Mouse (Mus musculus) stomach, postnatal 0 days (tissue): ENCODE data around the gene Nkiras2. TPM values are rescaled to one million over a fixed set of nuclear protein-coding genes. Genes with fewer than 3 reads are reported as not detected.

Experiments used
- ATAC-seq: fragments of 200-750 bp; cut with Nextera tagmentation; 2 replicates; pipeline ENCODE4 v1.8.0; 2017; ENCODE audit not compliant: low FRiP score, low TSS enrichment
- DNase-seq: peaks from one replicate; pipeline ENCODE4 v3.0.0-alpha.2; 2016; ENCODE audit warnings: low spot score
- H3K27ac ChIP-seq: fragments of 300-500 bp; sonication (generic); replicated peaks from 2 replicates; pipeline ENCODE4 v1.5.1; 2014; ENCODE audit warnings: mild to moderate bottlenecking, control low read depth
- H3K27me3 ChIP-seq: fragments of 300-500 bp; sonication (generic); 2 replicates; pipeline ENCODE4 v1.6.1; 2014; ENCODE audit warnings: low read length; ENCODE audit not compliant: control insufficient read depth, insufficient read depth
- H3K36me3 ChIP-seq: fragments of 300-500 bp; sonication (generic); 2 replicates; pipeline ENCODE4 v1.6.1; 2014; ENCODE audit warnings: low read length, mixed read lengths; ENCODE audit not compliant: control insufficient read depth, insufficient read depth
- H3K4me1 ChIP-seq: fragments of 300-500 bp; sonication (generic); replicated peaks from 2 replicates; pipeline ENCODE4 v1.6.1; 2014; ENCODE audit warnings: antibody characterized with exemption; ENCODE audit not compliant: control insufficient read depth, insufficient read depth
- H3K4me2 ChIP-seq: fragments of 300-500 bp; sonication (generic); replicated peaks from 2 replicates; pipeline ENCODE4 v1.6.1; 2014; ENCODE audit warnings: low read depth, mild to moderate bottlenecking, control low read depth, moderate library complexity
- H3K4me3 ChIP-seq: fragments of 300-500 bp; sonication (generic); 2 replicates; pipeline ENCODE4 v1.5.1; 2014; ENCODE audit warnings: low read depth, low read length, control low read depth
- H3K9ac ChIP-seq: fragments of 300-500 bp; sonication (generic); 2 replicates; pipeline ENCODE4 v1.6.1; 2014; ENCODE audit warnings: mild to moderate bottlenecking, low read length, control low read depth, mixed read lengths
- H3K9me3 ChIP-seq: fragments of 300-500 bp; sonication (generic); 2 replicates; pipeline ENCODE4 v1.6.1; 2016; ENCODE audit warnings: low read length; ENCODE audit not compliant: control insufficient read depth
- CTCF ChIP-seq: IDR thresholded peaks from 2 replicates; pipeline ENCODE4 v1.5.1; 2016; ENCODE audit warnings: antibody characterized with exemption, low read depth, mild to moderate bottlenecking, moderate library complexity
- EP300 ChIP-seq: optimal IDR thresholded peaks from 2 replicates; pipeline ENCODE3; 2016; ENCODE audit warnings: antibody characterized with exemption
- WGBS: fragments of 180-500 bp; shearing (Covaris S2); extraction: QIAGEN DNeasy Blood & Tissue Kit; methylation state at CpG from one replicate; pipeline ENCODE4 v1.1.7; 2014; 5-methylcytosine and 5-hydroxymethylcytosine counted together
- polyA plus RNA-seq: library from polyadenylated mRNA; unstranded; fragments of >200 nt; fragmentation: Nextera tagmentation; extraction: Ambion mirVana; gene quantifications from 2 replicates; pipeline ENCODE4 v1.2.1, GENCODE M21; 2015

Gene Nkiras2
- polyA plus RNA-seq, 1 experiment from 2014 or later, result 59.0 TPM

GRCm38 (mm10) chr11:100625754-100626700 lies 7.0 kb downstream of the Nkiras2 start:
- no peak overlapping the region for H3K4me2 ChIP-seq
- no peaks in the 10 kb centered on the region for H3K27me3 ChIP-seq
- ATAC-seq, result no peak
- H3K4me1 ChIP-seq, result no peaks in the 10 kb centered on the region; the same call in 1 of the 2 replicates
- H3K36me3 ChIP-seq, result peaks cover 10% of the 10 kb centered on the region
- H3K9ac ChIP-seq, result no peak overlapping the region
- no peak for TF ChIP-seq CTCF
- no peak for TF ChIP-seq EP300
- H3K4me3 ChIP-seq, result no peak overlapping the region
- peak overlapping the region; percentile 61 for H3K27ac ChIP-seq
- H3K9me3 ChIP-seq, result no peaks in the 10 kb centered on the region
- 90% methylated on average over 23 of the region's 23 CpGs for WGBS
- DNase-seq, result no peak

DNA sequence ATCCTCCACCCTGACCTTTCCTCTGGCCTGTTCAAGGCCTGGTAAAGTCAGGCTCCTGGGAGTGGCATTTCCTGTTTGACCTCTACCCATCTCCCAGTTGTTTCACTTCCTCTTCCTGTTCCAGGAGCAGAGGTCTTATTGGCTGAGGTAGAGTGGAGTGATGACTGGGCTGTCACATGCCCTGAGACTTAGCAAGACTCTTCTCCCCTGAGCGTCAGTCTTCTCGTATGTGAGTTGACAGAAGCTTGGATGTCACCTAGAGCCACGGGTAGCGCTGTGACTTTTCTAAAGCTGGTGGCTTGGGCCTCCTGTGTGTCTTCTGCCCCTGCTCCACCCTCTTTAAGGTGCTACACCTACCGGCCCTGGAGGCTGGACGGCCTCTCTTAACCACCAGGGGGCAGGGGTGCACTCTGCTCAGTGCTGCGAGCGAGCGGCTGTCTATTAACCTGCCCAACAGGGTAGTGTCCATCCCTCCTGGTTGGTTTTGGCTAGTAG lies 7.7 kb downstream of the Nkiras2 start:
- Histone ChIP-seq H3K27ac (peak overlapping the region; percentile 61; the same call in 1 of the 2 replicates), H3K36me3 (peaks cover 10% of the 10 kb centered on the region), H3K9me3 (no peaks in the 10 kb centered on the region), H3K4me2 (no peak overlapping the region), H3K4me3 (no peak overlapping the region), H3K9ac (no peak overlapping the region), H3K27me3 (no peaks in the 10 kb centered on the region), H3K4me1 (no peaks in the 10 kb centered on the region; the same call in 1 of the 2 replicates)
- TF ChIP-seq EP300, result no peak
- peak; percentile 95 for TF ChIP-seq CTCF
- DNase-seq (peak; percentile 89), ATAC-seq (peak; percentile 80)
- WGBS, result 19% methylated on average over 9 of the region's 9 CpGs

DNA sequence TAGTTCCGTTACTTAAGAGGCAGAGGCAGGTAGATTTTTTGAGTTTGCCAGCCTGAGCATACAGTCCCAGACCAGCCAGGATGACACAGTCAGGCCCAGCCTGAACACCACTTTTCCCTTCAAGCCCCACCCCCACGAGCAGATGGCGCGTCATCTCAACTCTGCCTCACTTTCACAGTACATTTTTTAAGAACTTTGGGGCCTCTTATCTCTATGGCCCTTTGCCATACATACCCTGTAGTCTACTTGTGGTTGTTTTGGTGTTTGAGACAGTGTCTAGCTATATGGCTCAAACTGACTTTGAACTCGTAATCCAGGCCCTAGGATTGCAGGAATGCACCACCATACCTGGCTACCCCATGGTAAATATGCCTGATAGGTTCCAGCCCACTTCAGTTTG lies 9.0 kb downstream of the Nkiras2 start:
- WGBS, result 91% methylated on average over 5 of the region's 5 CpGs
- no peak overlapping the region for H3K4me2 ChIP-seq
- no peak overlapping the region for H3K27ac ChIP-seq
- no peaks in the 10 kb centered on the region; the same call in 1 of the 2 replicates for H3K4me1 ChIP-seq
- no peak for TF ChIP-seq EP300
- no peak for TF ChIP-seq CTCF
- H3K4me3 ChIP-seq, result no peak overlapping the region
- peaks cover 10% of the 10 kb centered on the region for H3K36me3 ChIP-seq
- DNase-seq (no peak), ATAC-seq (no peak)
- H3K27me3 ChIP-seq, result no peaks in the 10 kb centered on the region
- H3K9ac ChIP-seq, result no peak overlapping the region
- H3K9me3 ChIP-seq, result no peaks in the 10 kb centered on the region

DNA sequence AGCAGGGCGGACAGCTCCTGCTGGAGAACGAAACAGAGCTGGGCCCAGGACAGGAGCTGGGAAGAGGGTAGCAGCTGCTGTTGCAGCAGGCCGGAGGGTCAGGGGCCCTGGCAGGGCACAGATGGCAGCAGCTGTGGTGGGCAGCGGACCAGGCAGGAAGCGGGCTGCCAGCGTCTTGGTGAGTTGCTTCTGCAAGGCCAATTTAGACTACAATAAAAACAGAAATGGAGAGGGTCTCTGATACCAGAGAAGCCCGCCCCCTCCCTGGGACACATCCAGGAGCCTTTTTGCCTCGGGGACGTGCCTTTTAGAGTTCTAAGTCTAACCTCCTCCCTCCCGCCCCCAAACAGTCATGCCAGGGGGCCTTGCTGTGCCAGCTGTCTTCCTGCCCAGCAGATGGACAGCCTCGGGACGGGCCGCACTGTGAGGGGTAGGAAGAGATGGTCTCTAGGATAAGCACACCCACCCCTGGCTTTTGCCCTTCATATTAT lies 9.9 kb downstream of the Nkiras2 start:
- Histone ChIP-seq H3K9ac (no peak overlapping the region; the same call in 1 of the 2 replicates), H3K4me1 (no peaks in the 10 kb centered on the region; the same call in 1 of the 2 replicates), H3K4me2 (no peak overlapping the region), H3K27ac (no peak overlapping the region), H3K36me3 (peaks cover 10% of the 10 kb centered on the region), H3K27me3 (no peaks in the 10 kb centered on the region), H3K4me3 (no peak overlapping the region), H3K9me3 (no peaks in the 10 kb centered on the region)
- TF ChIP-seq CTCF (no peak), EP300 (no peak)
- no peak for DNase-seq
- WGBS, result 54% methylated on average over 13 of the region's 13 CpGs
- no peak for ATAC-seq

DNA sequence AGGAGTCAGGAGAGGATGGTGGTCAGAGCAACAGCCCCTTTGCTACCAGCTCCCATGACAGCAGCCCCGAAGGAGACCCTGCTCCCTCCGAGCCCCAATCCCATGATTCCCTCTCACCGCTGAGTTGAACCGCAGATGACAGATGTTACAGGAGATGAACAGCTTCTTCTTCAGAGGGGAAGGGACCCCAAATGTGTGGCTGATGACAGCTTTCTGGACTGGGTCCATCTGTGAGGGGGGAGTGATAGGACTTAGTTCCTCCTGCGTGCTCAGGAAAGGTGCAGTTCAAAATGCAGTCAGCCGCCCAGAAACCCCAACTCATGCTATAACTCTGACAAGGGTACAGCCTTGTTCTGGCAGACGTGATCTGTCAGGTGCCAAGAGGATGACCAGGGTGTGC lies 15.5 kb downstream of the Nkiras2 start:
- H3K9ac ChIP-seq, result no peak overlapping the region
- 64% methylated on average over 7 of the region's 7 CpGs for WGBS

More for the DNA sequence above, 15.5 kb downstream of the Nkiras2 start:
- H3K36me3 ChIP-seq, result no peaks in the 10 kb centered on the region
- no peak for DNase-seq
- no peak overlapping the region for H3K27ac ChIP-seq
- no peak overlapping the region for H3K4me3 ChIP-seq
- ATAC-seq, result no peak
- no peak overlapping the region for H3K4me2 ChIP-seq
- H3K9me3 ChIP-seq, result no peaks in the 10 kb centered on the region
- TF ChIP-seq EP300 (no peak), CTCF (no peak)
- no peaks in the 10 kb centered on the region for H3K27me3 ChIP-seq
- H3K4me1 ChIP-seq, result no peaks in the 10 kb centered on the region
